Mouse (Mus musculus) WW6 (cell line): ENCODE measurements around the gene Ms4a4b.
"Not testable (repeated sequence)": the region's sequence is repeated elsewhere in the genome, so short reads cannot be mapped to it uniquely, and the experiment has no call there.

Experiments used
- DNase-seq: peaks from one replicate; pipeline ENCODE4 v3.0.0-alpha.2; 2013; ENCODE audit warnings: low read depth, low spot score

Ms4a4b gene

DNA sequence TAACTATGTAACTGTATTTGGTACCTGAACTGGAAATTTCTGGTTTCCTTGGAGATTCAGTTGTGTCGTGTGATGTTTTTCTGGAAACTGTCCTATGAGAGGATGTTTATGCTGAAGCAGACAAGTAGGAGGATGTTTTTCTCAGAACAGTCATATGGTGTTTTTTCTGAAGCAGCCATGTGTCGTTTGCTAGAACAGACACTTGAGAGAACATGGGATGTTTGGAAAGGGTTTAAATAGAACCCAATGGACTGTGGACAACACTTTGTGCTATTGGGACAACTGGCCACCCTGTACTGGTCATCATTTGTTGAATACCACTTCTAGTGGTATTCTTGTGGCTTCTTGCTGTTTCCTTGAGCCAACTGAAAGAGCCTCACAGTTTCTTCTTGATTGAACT is 42.4 kb downstream of the Ms4a4b start, which contains the start of gene Gm8369:
Gene Gm8369, plus strand, starts transcription at position 193 of the 400 bp plus-strand sequence.
- no peak for DNase-seq

DNA sequence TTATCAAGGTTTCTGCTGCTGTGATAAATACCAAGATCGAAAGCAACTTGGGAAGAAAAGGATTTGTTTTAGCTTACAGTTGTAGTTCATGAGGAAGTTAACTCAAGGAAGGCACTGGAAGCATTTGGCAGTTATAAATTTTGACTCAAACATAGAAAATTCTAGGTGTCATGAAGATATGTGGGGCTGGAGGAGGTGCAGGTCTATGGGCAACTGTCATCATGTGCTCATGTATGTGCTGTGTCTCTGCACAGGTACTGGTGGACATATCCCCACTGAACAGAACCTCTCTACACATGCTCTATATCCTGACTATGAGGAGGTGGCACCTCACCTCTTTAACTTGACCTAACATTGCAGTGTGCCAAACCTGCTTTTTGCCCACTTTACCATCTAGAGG is 43.2 kb downstream of the Ms4a4b start:
- no peak for DNase-seq

DNA sequence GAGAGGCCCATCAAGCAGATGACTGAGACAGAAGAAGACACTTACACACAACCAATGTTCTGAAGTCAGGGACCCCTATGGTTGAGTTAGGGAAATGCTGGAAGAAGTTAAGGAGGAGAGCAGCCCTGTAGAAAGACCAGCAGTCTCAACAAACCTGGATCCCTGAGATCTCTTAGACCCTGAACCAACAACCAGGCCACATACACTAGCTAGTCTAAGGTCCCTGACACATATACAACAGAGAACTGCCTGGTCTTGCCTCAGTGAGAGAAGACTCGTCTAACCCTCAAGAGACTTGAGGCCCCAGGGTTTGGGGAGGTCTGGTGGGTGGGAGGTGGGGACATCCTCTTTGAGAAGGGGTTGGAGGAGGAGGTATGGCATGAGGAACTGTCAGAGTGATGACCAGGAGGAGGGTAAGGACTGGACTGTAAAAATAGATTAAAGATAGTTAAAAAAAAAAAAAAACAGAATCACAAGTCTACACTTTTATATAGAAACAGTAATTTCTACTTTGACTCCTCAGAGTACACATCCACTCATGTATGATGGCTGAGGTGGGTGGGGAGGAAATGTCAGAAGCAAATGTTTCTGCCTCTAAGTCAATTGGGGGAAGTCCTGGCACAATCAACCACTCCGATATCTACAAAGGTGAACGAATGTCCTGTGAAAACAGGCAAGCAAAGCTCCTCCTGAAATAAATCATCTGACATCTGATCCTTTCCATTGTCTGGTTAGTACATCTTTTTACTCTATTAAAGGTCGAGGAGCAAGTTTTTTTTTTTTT is 48.2 kb downstream of the Ms4a4b start:
- DNase-seq = no peak

DNA sequence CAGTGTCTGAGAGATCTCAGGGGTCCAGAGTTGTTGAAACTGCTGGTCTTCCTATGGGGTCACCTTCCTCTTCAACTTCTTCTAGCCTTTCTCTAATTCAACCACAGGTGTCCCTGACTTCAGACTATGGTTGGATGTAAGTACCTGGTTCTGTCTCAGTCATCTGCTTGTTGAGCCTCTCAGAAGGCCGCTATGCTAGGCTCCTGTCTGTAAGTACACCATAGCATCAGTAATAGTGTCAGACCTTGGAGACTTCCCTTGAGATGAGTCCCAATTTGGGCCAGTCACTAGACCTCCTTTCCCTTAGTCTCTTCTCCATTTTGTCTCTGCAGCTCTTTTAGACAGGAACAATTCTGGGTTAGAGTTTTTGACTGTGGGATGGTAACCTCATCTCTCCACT is 49.3 kb downstream of the Ms4a4b start:
- DNase-seq = no peak

DNA sequence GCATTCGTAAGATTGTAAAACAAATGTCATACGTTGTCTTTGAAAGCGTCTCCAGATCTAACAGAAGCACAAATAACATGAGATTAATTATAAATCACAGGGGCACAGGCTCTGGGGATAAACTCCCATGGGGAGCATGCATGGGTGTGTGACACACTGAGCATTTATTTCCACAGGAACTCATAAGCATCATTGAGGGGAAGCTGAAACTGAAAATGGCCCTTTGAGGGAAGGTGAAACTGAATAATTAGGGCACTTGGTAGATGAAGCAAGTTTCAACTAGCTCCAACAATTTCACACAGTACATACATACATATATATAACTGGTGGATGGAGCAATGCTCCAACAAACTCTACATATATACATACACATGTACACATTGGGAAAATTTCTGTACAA is 51.2 kb downstream of the Ms4a4b start:
- no peak for DNase-seq

DNA sequence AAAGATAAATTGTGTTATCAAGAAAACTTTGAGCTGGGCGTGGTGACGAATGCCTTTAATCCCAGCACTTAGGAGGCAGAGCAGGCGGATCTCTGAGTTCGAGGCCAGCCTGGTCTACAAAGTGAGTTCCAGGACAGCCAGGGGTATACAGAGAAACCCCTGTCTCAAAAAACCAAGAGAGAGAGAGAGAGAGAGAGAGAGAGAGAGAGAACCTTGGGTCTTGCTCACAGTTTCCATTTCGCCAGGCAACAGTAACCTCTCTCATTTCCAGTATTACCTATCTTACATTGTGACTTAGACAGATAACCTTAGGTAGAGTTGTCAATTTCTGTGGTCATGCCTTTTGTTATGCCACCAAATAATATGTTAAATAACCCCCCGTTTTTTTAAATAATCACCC is 53.0 kb downstream of the Ms4a4b start:
- DNase-seq = no peak

DNA sequence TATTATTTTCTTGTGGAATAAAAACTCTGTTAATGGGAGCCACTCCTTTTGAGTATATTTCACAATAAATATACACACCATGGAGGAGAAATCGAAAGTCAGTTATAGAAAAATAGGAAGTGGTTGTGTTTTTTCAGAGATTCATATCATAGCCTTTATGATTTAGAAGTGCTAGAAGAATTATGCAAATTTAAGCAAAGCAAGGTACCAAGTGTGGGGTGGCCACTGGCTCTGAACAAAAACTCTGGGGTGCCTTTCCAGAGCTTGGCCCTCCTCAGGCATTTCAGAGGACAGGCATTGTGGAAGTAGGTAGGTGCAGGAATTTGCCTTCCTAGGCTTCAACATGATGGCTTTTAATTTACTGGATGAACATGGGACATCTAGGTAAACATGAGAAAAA is 53.9 kb downstream of the Ms4a4b start:
- not testable (repeated sequence) for DNase-seq

DNA sequence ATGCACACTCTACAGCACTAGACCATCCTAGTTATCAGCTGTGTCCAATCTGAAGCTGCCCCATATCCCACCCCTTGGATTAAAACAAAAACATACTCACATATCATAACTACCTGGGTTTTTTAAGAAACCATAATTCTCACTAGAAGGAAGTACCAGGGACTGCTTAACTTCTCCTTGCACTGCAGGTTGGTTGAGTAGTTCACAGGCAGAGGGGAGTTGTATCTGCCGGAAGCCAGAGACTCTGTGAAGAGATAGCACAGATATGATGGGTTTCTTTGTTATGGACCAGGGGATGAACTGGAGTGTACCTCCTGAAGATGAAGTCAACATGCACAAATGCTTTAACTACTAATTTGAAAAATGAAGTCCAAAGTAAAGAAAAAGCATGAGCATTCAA is 57.4 kb downstream of the Ms4a4b start:
- no peak for DNase-seq

DNA sequence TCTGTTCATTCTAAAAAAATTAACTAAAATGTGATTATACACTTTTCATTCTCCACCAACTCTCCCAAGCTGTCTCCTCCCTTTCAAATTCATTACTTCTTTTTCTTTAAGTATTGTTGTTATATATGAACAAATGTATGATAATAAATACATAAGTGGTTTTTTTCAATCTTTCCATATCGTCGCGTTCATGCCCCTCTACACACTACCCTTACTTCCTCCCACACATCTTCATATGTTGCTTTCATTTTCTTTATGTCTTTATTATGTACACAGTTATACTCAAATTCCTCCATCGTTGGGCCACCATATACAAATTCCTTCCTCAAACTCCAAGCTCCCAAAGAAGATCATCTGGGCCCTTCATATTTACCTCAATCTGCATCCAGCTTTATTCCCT is 58.0 kb downstream of the Ms4a4b start:
- no peak for DNase-seq

DNA sequence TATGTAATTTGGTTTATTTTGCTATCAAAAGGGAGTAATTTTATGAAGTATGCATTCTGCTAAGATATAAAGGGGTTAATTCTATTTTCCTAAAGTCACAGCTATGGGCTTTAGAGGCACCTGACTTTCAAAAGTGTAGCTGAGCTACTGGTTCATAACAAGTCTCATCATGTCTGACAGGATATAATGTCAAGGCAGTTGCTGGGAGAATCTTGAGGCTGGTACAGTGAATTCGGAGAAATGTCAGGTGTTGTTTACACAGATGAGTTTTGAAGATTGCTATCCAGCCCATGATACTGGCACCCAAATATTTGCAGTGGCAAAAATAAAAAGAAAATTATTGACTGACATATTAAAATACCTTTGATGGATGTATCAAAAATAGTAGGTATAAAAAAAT is 61.5 kb downstream of the Ms4a4b start:
- no peak for DNase-seq

DNA sequence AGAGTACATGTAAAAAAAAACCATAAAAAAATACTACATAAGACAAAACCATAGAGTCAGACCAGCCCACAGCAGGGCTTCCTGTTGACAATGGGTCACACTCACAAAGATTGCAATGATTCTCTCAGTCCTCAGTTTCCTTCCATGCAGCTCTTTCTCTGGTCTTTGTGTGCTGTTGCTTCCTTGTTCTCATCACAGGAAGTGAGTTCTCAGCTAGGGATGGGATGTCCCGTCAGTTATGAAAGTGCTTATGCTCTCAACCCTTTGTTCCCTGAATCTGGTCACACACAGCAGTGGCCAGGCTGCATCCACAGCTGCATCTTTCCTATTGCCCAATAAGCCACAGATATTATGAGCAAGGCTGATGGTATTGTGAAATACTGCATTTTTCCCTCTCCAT is 70.1 kb downstream of the Ms4a4b start:
- no peak for DNase-seq

DNA sequence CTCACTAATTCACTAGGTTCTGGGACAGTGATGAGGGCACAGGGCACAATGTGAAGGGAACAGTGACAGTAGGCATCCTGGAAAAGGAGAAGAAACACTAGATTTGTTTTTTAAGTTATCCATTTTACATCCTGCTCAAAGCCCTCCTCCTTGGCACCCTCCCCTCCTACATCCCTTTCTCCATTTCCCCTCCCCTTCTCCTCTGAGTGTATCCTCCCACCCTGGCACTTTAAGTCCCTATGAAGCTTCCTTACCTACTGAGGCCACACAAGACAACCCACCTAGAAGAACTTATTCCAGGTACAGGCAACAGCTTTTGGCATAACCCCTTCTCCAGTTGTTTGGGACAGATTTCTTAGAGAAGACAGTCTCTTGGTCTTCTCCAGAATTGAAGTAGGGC is 72.9 kb downstream of the Ms4a4b start, which contains the start of gene Ms4a6b:
Gene Ms4a6b, plus strand, starts transcription at position 267 of the 400 bp plus-strand sequence.
- no peak for DNase-seq
